7 mouse cellular contexts compared by ENCODE assay signal in genomic region chr3:95668026-95668425, GRCm38 (mm10). TPM values are rescaled to one million over a fixed set of nuclear protein-coding genes. Genes with fewer than 3 reads are reported as not detected.
DNase-seq lines count a peak whose midpoint lies in the region; ATAC-seq and TF ChIP-seq lines count a peak whose summit lies in the region.

No protein-coding gene starts in this region.

- DNase-seq in thymus, postnatal 14 days: peak; percentile 24
- DNase-seq in thymus, postnatal 25 days: no peak
- DNase-seq in kidney, postnatal 0 days (ENCODE audit: low spot score): peak; percentile 85
- DNase-seq in lung, postnatal 36 days: peak; percentile 83
- no peak for DNase-seq in T-cell, adult 2 months (ENCODE audit: low spot score)

- 9% methylated on average over 7 of the region's 7 CpGs for WGBS in heart, embryonic 14.5 days
- 14% methylated on average over 7 of the region's 7 CpGs for WGBS in kidney, postnatal 0 days

- peaks cover 45% of the 10 kb centered on the region for H3K36me3 ChIP-seq in heart, embryonic 14.5 days (ENCODE audit: control insufficient read depth, insufficient read depth, low read length)
- H3K36me3 ChIP-seq in kidney, postnatal 0 days (ENCODE audit: insufficient read depth, low read length): peaks cover 13% of the 10 kb centered on the region; the same call in 1 of the 2 replicates

- peaks cover 62% of the 10 kb centered on the region for H3K4me1 ChIP-seq in brown adipose tissue, adult 24 weeks (ENCODE audit: control insufficient read depth, insufficient read depth, insufficient read length, low read length)
- peaks cover 46 to 73% of the 10 kb centered on the region in 2 experiments for H3K4me1 ChIP-seq in heart, embryonic 14.5 days (ENCODE audit: control insufficient read depth in 2 of 2, insufficient read depth in 2 of 2, low read length in 2 of 2)
- H3K4me1 ChIP-seq in kidney, postnatal 0 days (replicated peaks; ENCODE audit: insufficient read depth, low read length): peaks cover 46% of the 10 kb centered on the region

- peak overlapping the region; percentile 47 for H3K4me2 ChIP-seq in heart, embryonic 14.5 days (ENCODE audit: low read length)
- H3K4me2 ChIP-seq in kidney, postnatal 0 days (ENCODE audit: low read length): peak overlapping the region; percentile 21; the same call in 1 of the 2 replicates

- peak overlapping the region; percentile 67 for H3K9ac ChIP-seq in heart, embryonic 14.5 days (ENCODE audit: low read length)
- 0 out of 2 replicates have a peak overlapping the region, but pooled peaks have one; percentile 3 for H3K9ac ChIP-seq in kidney, postnatal 0 days (ENCODE audit: low read depth, low read length)

- H3K4me3 ChIP-seq in brown adipose tissue, adult 24 weeks (ENCODE audit: insufficient read depth, low read depth, low read length): peak overlapping the region; percentile 14; the same call in 1 of the 2 replicates
- H3K4me3 ChIP-seq in heart, embryonic 14.5 days (ENCODE audit: control insufficient read depth in 1 of 2, insufficient read depth in 1 of 2, low read depth in 1 of 2, low read length in 2 of 2): peak overlapping the region in 1 of 2 experiments; percentile 5; a peak in 1 of 4 replicates
- H3K4me3 ChIP-seq in kidney, postnatal 0 days (replicated peaks; ENCODE audit: low read depth, low read length): no peak overlapping the region

- H3K9me3 ChIP-seq in heart, embryonic 14.5 days (ENCODE audit: control insufficient read depth, low read length): no peaks in the 10 kb centered on the region
- no peaks in the 10 kb centered on the region for H3K9me3 ChIP-seq in kidney, postnatal 0 days (replicated peaks; ENCODE audit: low read length)

- peak; percentile 16; the same call in 1 of the 2 replicates for ATAC-seq in heart, embryonic 14.5 days (ENCODE audit: insufficient number of reproducible peaks, insufficient read depth, low FRiP score, low read depth)
- ATAC-seq in kidney, postnatal 0 days (replicated peaks; ENCODE audit: low FRiP score, low read depth): peak; percentile 70

- no peaks in the 10 kb centered on the region for H3K27me3 ChIP-seq in heart, embryonic 14.5 days (ENCODE audit: control insufficient read depth, insufficient read depth, low read length)
- H3K27me3 ChIP-seq in kidney, postnatal 0 days (ENCODE audit: insufficient read depth, low read length): no peaks in the 10 kb centered on the region

- TF ChIP-seq CTCF in kidney, postnatal 0 days (IDR thresholded peaks at IDR 0.05; ENCODE audit: low read depth): no peak

- peak overlapping the region; percentile 89 for H3K27ac ChIP-seq in brown adipose tissue, adult 24 weeks (replicated peaks; ENCODE audit: low read depth, low read length)
- H3K27ac ChIP-seq in heart, embryonic 14.5 days (replicated peaks in 1 of 2; ENCODE audit: control insufficient read depth in 1 of 2, insufficient read depth in 1 of 2, low read depth in 2 of 2, low read length in 2 of 2): peak overlapping the region; percentile 85 to 94
- peak overlapping the region; percentile 91 for H3K27ac ChIP-seq in kidney, postnatal 0 days

RNA-seq across cellular contexts. Expression of gene Mcl1, which starts 9.4 kb away (rescaled TPM):
- polyA plus RNA-seq in brown adipose tissue, adult 24 weeks (2012; ENCODE audit: insufficient read depth, insufficient read length, missing spikeins): 56.1 and 61.6 TPM in 2 replicates
- 54.3 and 57.2 TPM in 2 replicates for polyA plus RNA-seq in heart, embryonic 14.5 days (2014; fragmentation: Nextera tagmentation; extraction: Ambion mirVana)
- polyA plus RNA-seq in kidney, postnatal 0 days (2015; fragmentation: Nextera tagmentation; extraction: Ambion mirVana): 60.9 and 70.2 TPM in 2 replicates

RNA-seq across cellular contexts. Expression of gene Adamtsl4, which starts 19.7 kb away (rescaled TPM):
- polyA plus RNA-seq in brown adipose tissue, adult 24 weeks (2012; ENCODE audit: insufficient read depth, insufficient read length, missing spikeins): 2.5 and 6.6 TPM in 2 replicates
- 6.3 and 7.0 TPM in 2 replicates for polyA plus RNA-seq in heart, embryonic 14.5 days (2014; fragmentation: Nextera tagmentation; extraction: Ambion mirVana)
- polyA plus RNA-seq in kidney, postnatal 0 days (2015; fragmentation: Nextera tagmentation; extraction: Ambion mirVana): 3.6 TPM in 2 replicates

RNA-seq across cellular contexts. Expression of gene Ensa, which starts 43.2 kb away (rescaled TPM):
- 38.4 and 51.4 TPM in 2 replicates for polyA plus RNA-seq in brown adipose tissue, adult 24 weeks (2012; ENCODE audit: insufficient read depth, insufficient read length, missing spikeins)
- polyA plus RNA-seq in heart, embryonic 14.5 days (2014; fragmentation: Nextera tagmentation; extraction: Ambion mirVana): 47.4 and 51.1 TPM in 2 replicates
- polyA plus RNA-seq in kidney, postnatal 0 days (2015; fragmentation: Nextera tagmentation; extraction: Ambion mirVana): 53.8 and 57.3 TPM in 2 replicates

Comparison
In these comparisons a context has a peak if more than half of its experiments do, and no peak if none do; other contexts are left out.
1. DNase-seq: peak in thymus, postnatal 14 days (single experiment), kidney, postnatal 0 days (single experiment) and lung, postnatal 36 days (single experiment); none in thymus, postnatal 25 days (single experiment) and T-cell, adult 2 months (single experiment).
2. Peak in every context shown above with its lines, with median percentiles within 50 percentile points of each other: H3K27ac ChIP-seq.